Mouse (Mus musculus): ENCODE measurements around the gene Zfp36l2.

- TF ChIP-seq KAT2A (conservative IDR thresholded peaks at IDR 0.05; ENCODE audit: low read depth, low read length) (no peak), EP300 (IDR thresholded peaks at IDR 0.05; ENCODE audit: low read depth in 1 of 2, low read length in 2 of 2) (no peak), CTCF (IDR thresholded peaks at IDR 0.05 in 2 of 3, conservative IDR thresholded peaks at IDR 0.05 in 1 of 3; ENCODE audit: control insufficient read depth in 1 of 3, insufficient read depth in 1 of 3, low read depth in 2 of 3, low read length in 3 of 3, poor library complexity in 1 of 3, severe bottlenecking in 1 of 3) (no peak), ZKSCAN1 (IDR thresholded peaks at IDR 0.05; ENCODE audit: low read depth, low read length) (no peak), TCF12 (IDR thresholded peaks at IDR 0.05; ENCODE audit: low read depth, low read length) (no peak), MXI1 (IDR thresholded peaks at IDR 0.05; ENCODE audit: low read depth, low read length) (no peak), GABPA (IDR thresholded peaks at IDR 0.05; ENCODE audit: low read depth, low read length) (no peak), MAX (IDR thresholded peaks at IDR 0.05; ENCODE audit: low read length) (no peak), ZNF384 (IDR thresholded peaks at IDR 0.05; ENCODE audit: low read depth, low read length) (no peak), MAZ (IDR thresholded peaks at IDR 0.05; ENCODE audit: low read depth, low read length) (no peak), ZC3H11A (IDR thresholded peaks at IDR 0.05; ENCODE audit: low read depth, low read length) (no peak), NELFE (IDR thresholded peaks at IDR 0.05; ENCODE audit: low read depth, low read length) (no peak), MEF2A (IDR thresholded peaks at IDR 0.05; ENCODE audit: extremely low read depth, insufficient replicate concordance, low read depth, low read length, poor library complexity, severe bottlenecking) (no peak)
These were observed 36.4 kb downstream of the Zfp36l2 start for GRCm38 (mm10) chr17:84151306-84151705.
